Mouse (Mus musculus): Measurements from ENCODE around the gene Grin3b.

Grin3b gene

DNA sequence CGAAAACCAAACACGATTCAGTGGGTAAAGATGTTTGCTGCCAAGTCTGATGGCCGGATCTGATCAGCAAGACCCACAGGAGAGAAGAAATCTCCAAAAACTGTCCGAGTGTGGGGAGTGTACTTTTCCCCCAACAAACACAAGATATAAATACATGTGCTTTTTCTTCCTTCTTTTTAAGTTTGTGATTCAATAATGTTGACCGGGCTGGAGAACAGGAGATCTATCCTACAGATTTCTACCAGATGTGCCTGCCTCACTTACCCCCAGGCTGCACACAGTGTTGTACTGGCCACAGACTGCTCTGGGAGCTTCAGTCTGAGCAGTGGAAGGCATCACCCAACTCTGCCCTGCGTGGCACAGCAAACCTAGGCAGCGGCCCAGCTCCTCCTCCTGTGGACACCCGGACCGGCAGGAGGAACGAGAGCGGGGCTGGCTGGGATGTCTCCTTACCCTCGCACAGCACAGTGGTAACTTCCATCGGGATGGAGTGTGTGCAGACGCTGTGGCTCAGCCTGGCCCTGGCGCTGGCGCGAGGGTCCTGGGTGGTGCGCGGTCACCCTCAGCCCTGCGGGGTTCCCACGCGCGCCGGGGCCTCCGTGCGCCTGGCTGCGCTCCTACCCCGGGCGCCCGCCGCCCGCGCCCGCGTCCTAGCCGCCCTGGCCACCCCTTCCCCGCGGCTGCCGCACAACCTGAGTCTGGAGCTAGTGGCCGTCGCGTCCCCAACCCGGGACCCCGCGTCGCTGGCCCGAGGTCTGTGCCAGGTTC lies at the start of gene Grin3b:
Grin3b (plus strand) TSS at position 301 of the 768 bp plus-strand sequence.
- no peak for TF ChIP-seq GATA4 (IDR thresholded peaks at IDR 0.05; ENCODE audit: insufficient replicate concordance, low read length)

DNA sequence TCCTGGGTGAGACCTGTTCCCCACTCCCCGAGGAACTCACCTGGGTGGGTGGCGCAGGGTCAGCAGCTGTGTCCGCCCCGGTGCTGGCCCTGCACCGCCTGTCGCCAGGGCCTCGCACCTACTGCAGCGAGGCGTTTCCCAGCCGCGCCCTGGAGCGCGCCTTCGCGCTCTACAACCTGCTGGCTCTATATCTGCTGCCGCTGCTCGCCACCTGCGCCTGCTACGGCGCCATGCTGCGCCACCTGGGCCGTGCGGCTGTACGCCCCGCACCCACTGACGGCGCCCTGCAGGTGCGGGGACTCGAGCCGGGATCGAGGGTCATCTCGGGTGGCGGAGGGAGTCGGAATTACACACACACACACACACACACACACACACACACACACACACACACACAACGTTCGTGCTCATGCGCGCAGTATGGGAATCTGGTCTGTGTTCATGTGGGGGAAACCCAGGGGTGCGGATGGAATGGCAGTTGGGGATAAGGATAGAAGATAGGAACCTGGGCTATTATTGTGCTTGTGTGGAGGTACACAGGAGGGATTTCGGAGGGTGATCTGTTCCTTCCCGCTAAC lies 49.5 kb upstream of the Grin3b start, which contains the start of gene R3hdm4:
R3hdm4 (minus strand) TSS at position 251 of the 578 bp plus-strand sequence.
- TF ChIP-seq GATA4 (IDR thresholded peaks at IDR 0.05; ENCODE audit: insufficient replicate concordance, low read length) = no peak

DNA sequence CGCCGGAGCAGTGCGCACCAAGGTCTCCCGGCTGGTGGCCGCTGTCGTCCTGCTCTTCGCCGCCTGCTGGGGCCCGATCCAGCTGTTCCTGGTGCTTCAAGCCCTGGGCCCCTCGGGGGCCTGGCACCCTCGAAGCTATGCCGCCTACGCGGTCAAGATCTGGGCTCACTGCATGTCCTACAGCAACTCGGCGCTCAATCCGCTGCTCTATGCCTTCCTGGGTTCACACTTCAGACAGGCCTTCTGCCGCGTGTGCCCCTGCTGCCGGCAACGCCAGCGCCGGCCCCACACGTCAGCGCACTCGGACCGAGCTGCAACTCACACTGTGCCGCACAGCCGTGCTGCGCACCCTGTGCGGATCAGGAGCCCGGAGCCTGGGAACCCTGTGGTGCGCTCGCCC lies 48.9 kb upstream of the Grin3b start:
- no peak for TF ChIP-seq GATA4 (IDR thresholded peaks at IDR 0.05; ENCODE audit: insufficient replicate concordance, low read length)

DNA sequence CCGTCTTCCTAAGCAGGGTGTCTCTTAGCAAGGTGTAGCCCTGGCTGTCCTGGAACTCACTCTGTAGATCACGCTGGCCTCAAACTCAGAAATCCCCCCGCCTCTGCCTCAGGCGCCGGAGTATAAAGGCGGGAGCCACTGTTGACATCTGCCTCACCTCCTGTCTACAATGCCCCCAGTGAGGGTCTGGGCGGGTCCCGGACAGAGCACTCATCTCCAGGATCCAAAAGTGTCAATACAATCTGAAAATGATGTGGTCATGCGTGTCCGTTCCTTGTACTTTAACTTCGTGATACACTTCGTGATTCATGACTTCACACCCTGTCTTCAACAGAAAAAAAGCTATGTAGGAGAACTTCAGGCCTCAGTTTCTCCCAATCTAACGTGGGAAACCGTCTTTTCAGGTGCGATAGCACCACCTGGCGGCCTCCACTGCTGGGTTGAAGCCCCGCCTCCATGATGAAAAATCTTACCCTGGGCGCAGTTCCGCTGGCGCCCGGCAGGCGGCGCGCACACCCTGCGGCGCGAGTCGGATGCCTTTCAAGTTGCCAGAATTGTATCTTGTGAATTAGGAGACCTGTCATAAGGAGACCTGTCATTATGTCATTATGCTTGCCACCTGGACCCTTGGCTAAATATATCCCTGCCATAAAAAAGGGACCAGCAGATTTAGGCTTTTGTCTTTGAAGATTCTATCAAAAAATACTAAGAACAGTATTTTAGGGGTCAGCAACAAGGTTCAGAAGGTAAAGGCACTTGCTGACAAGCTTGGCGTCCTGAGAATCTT lies 45.3 kb upstream of the Grin3b start:
- no peak; the same call in 1 of the 2 replicates for TF ChIP-seq GATA4 (IDR thresholded peaks at IDR 0.05; ENCODE audit: insufficient replicate concordance, low read length)

DNA sequence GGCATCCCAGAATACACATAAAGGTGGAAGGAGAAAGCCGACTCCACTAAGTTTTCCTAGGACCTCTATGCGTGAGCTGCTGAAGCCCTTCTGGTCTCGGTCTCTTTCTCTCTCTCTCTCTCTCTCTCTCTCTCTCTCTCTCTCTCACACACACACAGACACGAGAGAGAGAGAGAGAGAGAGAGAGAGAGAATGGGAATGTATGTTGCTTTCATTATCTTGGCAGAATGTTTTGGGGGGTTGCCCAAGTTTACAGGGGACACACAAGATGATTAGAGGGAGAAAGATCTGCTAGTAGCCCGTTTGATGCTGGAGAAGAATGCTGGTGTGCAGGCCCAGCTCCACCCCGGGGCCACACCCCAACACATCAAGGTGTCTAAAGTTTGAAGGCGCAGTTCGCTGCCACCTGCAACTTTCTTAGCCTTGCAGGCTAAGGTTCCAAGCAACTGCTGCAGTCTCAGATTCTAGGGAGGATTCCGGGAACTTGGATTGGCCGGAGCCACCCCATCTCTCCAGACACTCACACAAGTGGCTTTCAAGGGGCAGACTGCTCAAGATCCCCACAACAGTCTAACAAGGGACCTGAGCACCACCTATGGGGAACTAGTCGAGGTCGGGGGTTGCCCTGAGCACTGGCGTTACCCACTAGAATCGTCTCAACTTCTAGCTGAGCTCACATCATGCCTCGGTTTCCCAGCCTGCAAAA lies 44.6 kb upstream of the Grin3b start:
- no peak for TF ChIP-seq GATA4 (IDR thresholded peaks at IDR 0.05; ENCODE audit: insufficient replicate concordance, low read length)

DNA sequence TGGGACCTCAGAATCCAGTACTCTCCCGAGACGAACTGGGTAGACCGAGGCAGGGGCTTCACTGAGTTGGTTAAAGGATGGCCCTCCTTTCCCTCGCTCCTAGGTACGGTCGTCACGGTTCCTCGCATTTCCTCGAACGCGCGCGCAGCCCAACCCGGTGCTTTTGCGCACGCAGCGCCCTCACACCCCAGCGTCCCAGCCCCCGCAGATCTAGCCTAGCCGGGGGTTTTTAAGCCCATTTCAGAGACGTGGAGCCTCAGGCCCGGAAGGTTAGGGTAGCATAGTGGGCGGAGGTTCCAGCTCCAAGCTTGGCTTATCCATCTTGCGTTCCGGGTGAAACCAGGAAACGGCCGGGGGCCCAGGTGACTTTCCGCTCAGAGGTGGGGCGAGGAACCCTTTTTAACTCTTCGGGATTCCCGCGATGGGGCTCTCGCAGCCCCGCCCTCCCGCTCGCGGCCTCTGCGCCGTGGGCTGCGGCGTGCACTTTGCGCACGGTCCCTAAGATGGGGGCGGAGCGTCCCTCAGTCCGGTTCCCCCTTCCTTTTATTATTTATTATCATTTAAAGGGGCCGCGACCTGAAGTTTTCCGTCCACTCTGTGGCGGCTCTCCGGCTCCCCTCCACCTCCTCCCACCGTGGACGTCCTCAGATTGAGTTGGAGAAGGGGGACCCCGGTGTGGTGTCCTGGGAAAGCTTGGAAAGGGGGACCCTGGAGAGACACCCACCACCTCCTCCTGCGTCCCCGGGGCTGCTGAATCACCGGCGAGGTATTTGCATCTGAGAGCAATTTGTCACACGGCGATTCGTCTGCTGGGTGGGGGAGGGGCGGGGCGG lies 43.8 kb upstream of the Grin3b start, which contains the start of gene Arid3a:
Arid3a (plus strand) TSS at position 553 of the 833 bp plus-strand sequence.
- peak; percentile 51; the same call in 1 of the 2 replicates for TF ChIP-seq GATA4 (IDR thresholded peaks at IDR 0.05; ENCODE audit: insufficient replicate concordance, low read length)

DNA sequence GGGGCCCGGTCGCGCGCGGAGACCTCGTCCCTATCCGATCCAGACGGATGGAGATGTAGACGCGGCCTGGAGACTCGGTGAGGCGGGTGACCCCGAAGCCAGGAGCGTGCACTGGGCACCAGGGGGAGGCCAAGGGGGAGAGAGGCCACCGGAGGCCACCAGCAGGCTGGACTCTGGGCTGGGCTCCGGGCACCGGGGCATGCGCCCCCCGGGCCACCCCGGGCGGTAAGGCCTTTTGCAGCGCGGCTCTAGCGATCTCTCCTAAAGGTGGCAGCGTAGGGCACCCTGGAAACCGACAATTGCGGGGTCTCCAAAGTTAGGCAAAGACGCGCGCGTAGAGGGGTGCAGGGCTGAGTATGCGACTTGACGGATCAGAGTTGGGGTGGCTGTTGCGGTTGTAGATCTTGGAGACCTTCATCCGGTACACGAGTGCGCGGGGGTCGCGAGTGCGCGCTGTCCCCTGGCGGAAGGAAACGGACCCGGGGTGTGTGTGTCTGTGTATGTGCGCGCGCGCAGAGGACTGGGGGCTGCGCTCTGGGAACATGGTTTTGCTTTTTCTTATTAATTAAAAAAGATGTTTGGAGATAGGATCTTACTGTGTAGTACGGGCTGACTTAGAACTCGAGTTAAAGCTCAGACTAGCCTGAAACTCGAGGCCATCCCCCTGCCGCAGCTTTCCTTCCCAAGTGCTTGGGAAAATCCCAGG lies 43.0 kb upstream of the Grin3b start:
- no peak for TF ChIP-seq GATA4 (IDR thresholded peaks at IDR 0.05; ENCODE audit: insufficient replicate concordance, low read length)

DNA sequence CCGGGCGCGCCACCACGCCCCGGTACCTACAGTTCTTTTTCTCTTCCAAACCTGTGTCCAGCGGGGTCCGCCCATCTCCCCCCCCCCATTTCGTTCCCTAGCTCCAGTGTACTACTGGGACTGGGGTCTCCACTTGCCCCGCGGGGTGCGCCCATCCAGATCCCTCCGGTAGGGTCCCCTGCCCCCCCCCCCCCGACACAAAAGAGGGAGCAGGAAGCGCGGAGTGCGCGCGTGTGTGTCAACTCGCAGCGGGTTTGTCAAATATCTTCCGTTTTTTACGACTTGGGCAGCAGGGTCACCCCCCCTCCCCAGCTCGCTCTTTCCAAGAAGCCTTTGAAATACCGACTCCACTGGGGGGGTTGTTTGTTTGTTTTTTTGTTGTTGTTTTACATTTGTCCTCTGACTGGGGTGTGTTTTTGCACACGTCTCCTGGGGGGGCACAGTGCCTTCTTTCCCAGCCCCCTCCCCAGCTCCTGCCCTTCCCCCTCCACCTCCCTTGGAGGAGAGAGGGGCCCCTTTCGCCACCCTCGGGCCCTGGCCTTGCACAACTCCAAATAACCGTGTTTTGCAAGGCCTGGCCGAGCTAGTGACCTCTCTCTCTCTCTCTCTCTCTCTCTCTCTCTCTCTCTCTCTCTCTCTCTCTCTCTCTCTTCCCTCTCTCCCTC lies 42.4 kb upstream of the Grin3b start:
- no peak for TF ChIP-seq GATA4 (IDR thresholded peaks at IDR 0.05; ENCODE audit: insufficient replicate concordance, low read length)

DNA sequence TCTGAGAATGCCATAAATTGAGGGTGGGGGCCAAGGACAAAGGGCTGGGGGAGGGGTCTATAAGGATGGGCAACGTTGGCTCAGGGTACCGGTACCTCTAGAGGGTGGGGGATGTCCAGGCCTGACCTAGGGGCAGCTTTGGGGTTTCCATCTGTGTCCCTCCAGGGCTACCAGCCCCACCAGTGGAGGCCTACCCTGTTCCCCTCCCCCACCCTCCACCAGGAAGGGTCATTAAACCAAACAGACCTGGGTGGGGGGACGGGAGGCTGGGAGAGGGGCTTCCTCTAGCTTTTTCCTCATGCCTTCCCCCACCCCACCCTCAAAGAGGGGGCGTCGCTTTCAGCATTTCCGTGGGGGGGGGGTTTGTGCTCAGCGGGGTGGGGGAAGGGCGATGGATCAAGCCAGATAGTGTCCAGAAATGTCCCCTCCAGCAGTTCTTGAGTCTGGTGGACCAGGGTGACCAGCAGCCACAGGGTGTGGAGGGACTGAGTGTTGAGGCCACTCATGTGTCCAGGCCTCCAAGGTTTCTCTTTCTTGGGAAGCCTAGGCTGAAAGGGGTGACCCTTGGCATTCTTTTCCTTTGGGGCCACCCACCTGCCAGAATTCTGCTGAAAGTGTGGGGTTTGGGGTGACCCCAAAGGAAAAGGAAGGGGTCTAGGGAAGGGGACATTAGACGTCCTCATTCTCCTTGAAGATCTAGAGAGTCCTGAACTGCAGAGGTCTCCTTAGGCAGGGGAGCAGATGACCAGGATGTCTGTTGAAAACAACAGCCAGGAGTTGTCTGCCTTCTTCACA lies 41.4 kb upstream of the Grin3b start:
- TF ChIP-seq GATA4 (IDR thresholded peaks at IDR 0.05; ENCODE audit: insufficient replicate concordance, low read length) = no peak

DNA sequence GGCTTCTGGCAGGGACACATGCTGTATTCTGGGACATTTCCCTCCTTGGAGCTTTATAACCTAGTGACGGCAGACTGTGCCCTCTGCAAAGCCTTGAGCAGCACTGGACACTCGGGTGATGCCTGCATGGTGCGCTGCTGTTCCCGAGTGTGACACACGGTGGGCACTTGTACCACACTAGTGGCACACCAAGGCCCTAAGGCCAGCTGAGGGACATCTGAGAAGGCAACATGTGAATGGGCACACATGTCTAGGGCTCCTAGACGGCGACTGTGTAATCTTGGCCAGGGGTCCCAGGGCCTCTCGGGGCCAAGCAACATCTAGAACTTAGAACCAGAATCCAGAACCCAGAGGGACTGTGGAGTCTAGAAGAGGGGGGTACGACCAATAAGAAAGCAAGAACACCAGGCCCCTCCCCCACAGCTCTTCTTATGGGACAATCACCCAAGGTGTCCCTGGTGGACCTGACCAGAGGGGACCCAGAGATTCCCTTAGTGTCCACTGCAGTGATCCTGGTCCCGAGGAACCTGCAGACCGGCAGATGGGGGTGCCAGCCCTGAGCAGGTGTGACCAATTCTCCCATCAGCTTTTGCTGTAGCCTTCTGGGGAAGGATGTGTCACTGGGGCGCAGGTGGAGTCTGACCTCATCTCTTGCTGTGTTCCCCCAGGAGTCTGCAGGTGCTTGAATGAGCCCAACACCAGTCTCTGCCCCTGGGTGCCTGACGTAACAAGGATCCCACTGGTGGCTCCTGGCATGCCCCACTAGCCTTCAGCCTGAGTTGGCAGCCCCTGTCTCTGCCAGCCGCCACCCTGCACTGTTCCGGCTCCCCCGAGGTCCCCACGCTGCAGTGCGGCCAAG lies 40.3 kb upstream of the Grin3b start:
- no peak for TF ChIP-seq GATA4 (IDR thresholded peaks at IDR 0.05; ENCODE audit: insufficient replicate concordance, low read length)

DNA sequence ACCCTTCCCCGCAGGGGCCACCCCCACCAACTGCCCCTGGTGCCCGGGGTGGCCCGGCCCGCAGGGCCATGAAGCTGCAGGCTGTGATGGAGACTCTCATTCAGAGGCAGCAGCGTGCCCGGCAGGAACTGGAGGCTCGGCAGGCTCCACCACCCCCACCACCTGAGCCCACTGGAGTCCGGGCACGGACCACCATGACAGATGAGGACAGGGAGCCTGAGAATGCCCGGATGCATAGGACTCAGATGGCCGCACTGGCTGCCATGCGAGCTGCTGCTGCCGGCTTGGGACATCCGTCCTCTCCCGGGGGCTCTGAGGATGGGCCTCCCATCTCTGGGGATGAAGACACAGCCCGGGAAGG lies 39.7 kb upstream of the Grin3b start:
- no peak for TF ChIP-seq GATA4 (IDR thresholded peaks at IDR 0.05; ENCODE audit: insufficient replicate concordance, low read length)

DNA sequence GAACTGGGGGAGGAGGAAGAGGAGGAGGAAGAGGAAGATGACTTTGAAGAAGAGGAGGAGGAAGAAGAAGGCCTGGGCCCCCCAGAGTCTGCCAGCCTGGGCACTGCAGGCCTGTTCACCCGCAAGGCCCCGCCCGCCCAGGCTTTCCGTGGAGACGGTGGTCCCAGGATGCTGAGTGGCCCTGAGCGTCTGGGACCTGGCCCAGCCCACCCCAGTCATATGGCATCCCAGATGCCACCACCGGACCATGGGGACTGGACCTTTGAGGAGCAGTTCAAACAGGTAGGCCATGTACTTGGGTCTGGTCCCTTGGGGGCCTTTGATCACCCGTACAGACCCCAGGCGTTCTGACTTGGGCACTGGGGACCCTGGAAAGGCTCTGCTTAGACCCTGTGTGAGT lies 38.7 kb upstream of the Grin3b start:
- no peak for TF ChIP-seq GATA4 (IDR thresholded peaks at IDR 0.05; ENCODE audit: insufficient replicate concordance, low read length)
